Mouse (Mus musculus): ENCODE data around the gene Stx1a.

Gene Stx1a

GRCm38 (mm10) chr5:135077564-135078481 is 54.5 kb downstream of the Stx1a start, which contains the start of gene Vps37d:
TSS of gene Vps37d (minus strand) at chr5:135078266.
- in situ Hi-C loops (cut with MboI; ENCODE audit: low sequenced_read_pairs): no loop called here

GRCm38 (mm10) chr5:135078482-135078810 is 55.2 kb downstream of the Stx1a start:
- in situ Hi-C loops (cut with MboI; ENCODE audit: low sequenced_read_pairs): no loop called here

GRCm38 (mm10) chr5:135079578-135079977 is 56.3 kb downstream of the Stx1a start:
- in situ Hi-C loops (cut with MboI; ENCODE audit: low sequenced_read_pairs): no loop called here

- in situ Hi-C loops (cut with MboI; ENCODE audit: low sequenced_read_pairs): no loop called here
Measured at GRCm38 (mm10) chr5:135080539-135080938, 57.3 kb downstream of the Stx1a start.

- in situ Hi-C loops (cut with MboI; ENCODE audit: low sequenced_read_pairs): no loop called here
Measured at GRCm38 (mm10) chr5:135086871-135087270, 63.6 kb downstream of the Stx1a start.

- in situ Hi-C loops (cut with MboI; ENCODE audit: low sequenced_read_pairs): no loop called here
Measured at GRCm38 (mm10) chr5:135089653-135090052, 66.4 kb downstream of the Stx1a start, which contains the start of gene Mlxipl. TSS of gene Mlxipl (plus strand) at chr5:135089890.
